Mouse (Mus musculus): Measurements from ENCODE around the gene 1700010B08Rik. TPM values are rescaled to one million over a fixed set of nuclear protein-coding genes. Genes with fewer than 3 reads are reported as not detected.

Gene 1700010B08Rik
- total RNA-seq, 2 experiments from 2014 or later: not detected

- no peak for DNase-seq
These were observed 3.1 kb downstream of the 1700010B08Rik start for GRCm38 (mm10) chr2:173722251-173722857.

GRCm38 (mm10) chr2:173724382-173724781 lies 5.2 kb downstream of the 1700010B08Rik start:
- DNase-seq: no peak

- no peak for DNase-seq
These were observed 6.0 kb downstream of the 1700010B08Rik start for GRCm38 (mm10) chr2:173724940-173725807.

GRCm38 (mm10) chr2:173725819-173726218 lies 6.6 kb downstream of the 1700010B08Rik start:
- DNase-seq: no peak

GRCm38 (mm10) chr2:173730444-173730966 lies 11.3 kb downstream of the 1700010B08Rik start:
- DNase-seq: peak; percentile 25

GRCm38 (mm10) chr2:173734426-173734825 lies 15.2 kb downstream of the 1700010B08Rik start:
- no peak for DNase-seq

GRCm38 (mm10) chr2:173737222-173737989 lies 18.2 kb downstream of the 1700010B08Rik start, which contains the start of gene Vapb:
Gene Vapb (plus strand): TSS chr2:173737511.
- peak; percentile 100 for DNase-seq

GRCm38 (mm10) chr2:173738232-173738631 lies 19.0 kb downstream of the 1700010B08Rik start:
- no peak for DNase-seq

GRCm38 (mm10) chr2:173739107-173739506 lies 19.9 kb downstream of the 1700010B08Rik start:
- DNase-seq: no peak

- no peak for DNase-seq
These were observed 22.9 kb downstream of the 1700010B08Rik start for GRCm38 (mm10) chr2:173742090-173742489.

GRCm38 (mm10) chr2:173742744-173743143 lies 23.5 kb downstream of the 1700010B08Rik start:
- DNase-seq: no peak

GRCm38 (mm10) chr2:173744070-173744815 lies 25.0 kb downstream of the 1700010B08Rik start:
- no peak for DNase-seq

- no peak for DNase-seq
These were observed 29.9 kb downstream of the 1700010B08Rik start for GRCm38 (mm10) chr2:173748961-173749659.

- DNase-seq: no peak
These were observed 36.4 kb downstream of the 1700010B08Rik start for GRCm38 (mm10) chr2:173755433-173756144.

GRCm38 (mm10) chr2:173757624-173758155 lies 38.5 kb downstream of the 1700010B08Rik start:
- no peak for DNase-seq

GRCm38 (mm10) chr2:173760607-173761006 lies 41.4 kb downstream of the 1700010B08Rik start:
- DNase-seq: no peak

- no peak for DNase-seq
These were observed 45.4 kb downstream of the 1700010B08Rik start for GRCm38 (mm10) chr2:173764629-173765028.

GRCm38 (mm10) chr2:173767959-173768595 lies 48.9 kb downstream of the 1700010B08Rik start:
- no peak for DNase-seq

GRCm38 (mm10) chr2:173769183-173769582 lies 50.0 kb downstream of the 1700010B08Rik start:
- no peak for DNase-seq

GRCm38 (mm10) chr2:173770620-173771019 lies 51.4 kb downstream of the 1700010B08Rik start:
- DNase-seq: no peak

Data from heart, postnatal 4 days (tissue).